Comparison of ENCODE assay signal across 47 mouse cellular contexts in genomic region chr16:97544340-97544739, GRCm38 (mm10). TPM values are rescaled to one million over a fixed set of nuclear protein-coding genes. Genes with fewer than 3 reads are reported as not detected.
"Had no signal": no experiment of that assay in that cellular context is flagged by ENCODE, and none has a peak within 500 bp of the region (broad histone marks: within the 10 kb centered on the region; RNA-seq: fewer than 3 reads in every experiment).

No protein-coding gene starts in this region.

- H3K27me3 ChIP-seq: heart, embryonic 12.5 days; heart, embryonic 13.5 days; heart, embryonic 15.5 days; hindbrain, embryonic 12.5 days; hindbrain, embryonic 13.5 days; hindbrain, embryonic 15.5 days; intestine, embryonic 15.5 days; kidney, embryonic 15.5 days had no signal

- H3K9ac ChIP-seq: heart, embryonic 12.5 days; heart, embryonic 13.5 days; heart, embryonic 15.5 days; hindbrain, embryonic 12.5 days; hindbrain, embryonic 13.5 days; hindbrain, embryonic 14.5 days; hindbrain, embryonic 15.5 days; intestine, embryonic 15.5 days; kidney, embryonic 15.5 days had no signal

- H3K4me1 ChIP-seq: heart, embryonic 10.5 days; heart, embryonic 12.5 days; heart, embryonic 13.5 days; heart, embryonic 15.5 days; hindbrain, embryonic 10.5 days; hindbrain, embryonic 12.5 days; hindbrain, embryonic 13.5 days; hindbrain, embryonic 15.5 days; intestine, embryonic 15.5 days; kidney, embryonic 15.5 days had no signal

- H3K4me3 ChIP-seq: heart, embryonic 10.5 days; heart, embryonic 12.5 days; heart, embryonic 13.5 days; heart, embryonic 15.5 days; hindbrain, embryonic 10.5 days; hindbrain, embryonic 12.5 days; hindbrain, embryonic 13.5 days; hindbrain, embryonic 15.5 days; intestine, embryonic 15.5 days; kidney, embryonic 15.5 days; layer of hippocampus, adult 2 months; left cerebral cortex, adult 2 months had no signal

- H3K4me2 ChIP-seq: heart, embryonic 11.5 days; heart, embryonic 12.5 days; heart, embryonic 13.5 days; heart, embryonic 15.5 days; hindbrain, embryonic 12.5 days; hindbrain, embryonic 13.5 days; hindbrain, embryonic 14.5 days; hindbrain, embryonic 15.5 days; intestine, embryonic 15.5 days; kidney, embryonic 15.5 days had no signal

- DNase-seq: heart, postnatal 10 days; heart, postnatal 14 days; heart, postnatal 36 days; kidney, adult 11 months; kidney, adult 18-20 months; kidney, adult 2 months; kidney, adult 8-10 months; kidney, adult 9 months; kidney, postnatal 10 days; kidney, postnatal 14 days; kidney, postnatal 25 days; kidney, postnatal 36 days; kidney, postnatal 4 days; layer of hippocampus, adult 9-11 months; layer of hippocampus, postnatal 36 days had no signal

- H3K9me3 ChIP-seq: heart, embryonic 10.5 days; heart, embryonic 12.5 days; heart, embryonic 15.5 days; hindbrain, embryonic 12.5 days; hindbrain, embryonic 13.5 days; hindbrain, embryonic 15.5 days; intestine, embryonic 15.5 days; kidney, embryonic 15.5 days had no signal

- H3K27ac ChIP-seq: heart, embryonic 10.5 days; heart, embryonic 13.5 days; heart, embryonic 15.5 days; hindbrain, embryonic 10.5 days; hindbrain, embryonic 12.5 days; hindbrain, embryonic 13.5 days; hindbrain, embryonic 14.5 days; hindbrain, embryonic 15.5 days; hindbrain, postnatal 0 days; intestine, embryonic 15.5 days; kidney, embryonic 15.5 days; kidney, postnatal 0 days; layer of hippocampus, adult 2 months; left cerebral cortex, adult 2 months had no signal

- H3K36me3 ChIP-seq: heart, embryonic 15.5 days; hindbrain, embryonic 10.5 days; hindbrain, embryonic 12.5 days; hindbrain, embryonic 13.5 days; hindbrain, embryonic 15.5 days; intestine, embryonic 15.5 days; kidney, embryonic 15.5 days had no signal

- ATAC-seq: hindbrain, embryonic 16.5 days; hindbrain, postnatal 0 days; inflammation-experienced regulatory T-cells, adult 6 months; intestine, embryonic 15.5 days; intestine, embryonic 16.5 days; intestine, postnatal 0 days had no signal

RNA-seq across cellular contexts. Expression of gene Fam3b, which starts 29.7 kb away (rescaled TPM):
- total RNA-seq: heart, postnatal 10 days; heart, postnatal 14 days; heart, postnatal 25 days; heart, postnatal 36 days; hematopoietic stem cell, adult 5-6 weeks; hindbrain, postnatal 0 days; layer of hippocampus, adult 18-20 months; layer of hippocampus, adult 2 months; layer of hippocampus, adult 8-10 months; layer of hippocampus, postnatal 10 days; layer of hippocampus, postnatal 14 days; layer of hippocampus, postnatal 36 days; left cerebral cortex, adult 18-20 months; left cerebral cortex, adult 2 months had no signal
- polyA plus RNA-seq: heart, embryonic 10.5 days; heart, embryonic 11.5 days; heart, embryonic 12.5 days; heart, embryonic 13.5 days; heart, embryonic 14.5 days; heart, embryonic 15.5 days; heart, postnatal 0 days; hindbrain, embryonic 10.5 days; hindbrain, embryonic 11.5 days; hindbrain, embryonic 12.5 days; hindbrain, embryonic 13.5 days; hindbrain, embryonic 14.5 days; hindbrain, embryonic 15.5 days; hindbrain, embryonic 16.5 days; hindbrain, postnatal 0 days; kidney, adult 2 months; kidney, embryonic 14.5 days; kidney, embryonic 15.5 days; kidney, embryonic 16.5 days; kidney, postnatal 0 days had no signal
